Mouse (Mus musculus) kidney, postnatal 25 days (tissue): Measurements from ENCODE around the gene Gbf1.

Source experiments
- DNase-seq, 2 experiments: peaks; one replicate each; pipeline ENCODE4 v3.0.0; 2021; ENCODE audit warnings: mixed read lengths in 2 of 2

Gene Gbf1

DNA sequence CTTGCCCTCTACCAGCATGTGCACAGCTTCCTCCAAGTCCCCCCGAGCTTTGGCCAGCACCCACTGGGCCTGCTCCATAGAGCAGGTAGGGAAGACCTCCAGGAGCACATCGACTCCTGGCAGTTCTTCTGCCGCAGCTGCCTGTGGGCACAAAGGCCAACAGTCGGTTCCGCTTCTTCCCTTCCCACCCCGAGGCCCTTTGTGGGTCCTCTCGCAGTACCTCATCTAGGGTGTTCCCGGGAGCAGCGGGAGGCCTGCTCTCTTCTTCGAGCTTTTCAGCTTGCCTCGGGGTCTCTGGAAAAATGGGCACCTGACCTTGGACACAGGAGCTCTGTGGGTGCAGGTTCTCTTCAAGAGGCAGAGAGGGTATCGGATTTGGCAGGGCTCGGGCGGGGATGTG, 179.0 kb downstream of the Gbf1 start:
- DNase-seq = no peak

DNA sequence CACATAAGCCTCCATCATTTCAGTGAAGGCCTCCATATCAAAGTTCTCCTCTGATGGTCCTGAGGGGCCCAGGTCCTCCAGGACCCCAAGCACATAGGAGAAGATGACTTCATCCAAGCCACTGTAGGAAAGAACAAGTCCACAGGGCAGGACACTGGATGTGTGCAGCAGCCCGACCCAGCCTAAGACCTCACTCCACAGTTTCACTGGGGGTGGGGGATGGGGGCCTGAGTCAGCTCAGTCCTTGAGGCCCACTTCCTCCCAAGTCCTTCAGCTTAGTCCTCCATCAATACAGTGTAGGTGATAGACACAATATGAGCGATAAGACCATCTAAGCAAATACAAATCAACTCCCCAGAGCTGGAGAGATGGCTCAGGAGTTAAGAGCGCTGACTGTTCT, 179.6 kb downstream of the Gbf1 start:
- no peak for DNase-seq

DNA sequence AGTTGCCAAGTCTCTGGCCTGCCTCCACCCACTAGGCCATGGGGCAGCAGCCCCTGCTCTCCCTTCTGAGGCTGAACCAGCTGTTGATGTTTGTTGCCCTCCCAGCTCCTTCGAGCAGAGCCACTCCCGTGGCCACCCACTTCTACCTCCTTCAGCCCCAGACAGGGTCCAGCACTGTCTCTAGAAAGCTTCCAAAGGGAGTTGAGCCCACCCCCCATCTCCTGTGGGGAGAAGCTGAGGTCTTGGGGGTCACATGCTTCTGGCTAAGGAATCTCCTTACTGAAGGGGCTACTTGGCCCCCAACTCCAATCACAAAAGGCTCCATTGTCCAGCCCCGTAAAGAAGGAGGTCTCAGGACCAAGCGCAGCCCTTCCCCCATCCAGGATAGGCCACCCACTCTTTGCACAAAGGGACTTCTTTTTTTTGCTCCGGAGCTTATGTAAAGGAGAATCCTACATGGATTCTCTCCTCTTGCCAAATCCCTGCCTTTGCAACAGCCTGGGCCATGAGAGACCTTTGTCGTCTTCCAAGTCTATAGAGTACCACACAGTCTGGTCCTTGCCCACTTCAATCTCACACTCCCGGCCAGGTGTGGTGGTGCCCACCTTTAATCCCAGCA, 180.5 kb downstream of the Gbf1 start:
- no peak for DNase-seq

GRCm38 (mm10) chr19:46333906-46334305, 181.6 kb downstream of the Gbf1 start:
- DNase-seq = no peak
